In the genomic region with DNA sequence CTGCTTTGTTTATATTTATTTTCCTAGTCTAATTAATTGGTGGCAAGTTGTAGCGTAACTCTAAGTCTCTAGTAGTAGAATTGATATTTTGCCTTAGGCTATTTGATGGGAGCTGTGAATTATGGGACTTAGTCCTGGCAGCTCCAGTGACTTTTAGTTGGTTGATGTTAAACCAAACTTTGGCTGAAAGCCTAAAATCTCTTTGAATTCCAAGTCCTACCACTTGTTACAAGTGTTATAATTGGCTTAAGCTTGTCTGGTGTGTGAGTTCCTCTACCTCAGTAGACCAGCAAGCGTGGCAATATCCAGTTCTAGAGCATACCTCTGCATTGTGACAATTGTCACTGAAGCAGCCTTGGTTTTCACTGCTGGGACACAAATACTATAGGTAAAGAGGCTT, we compare ENCODE assay signal across 16 mouse cellular contexts. TPM values are rescaled to one million over a fixed set of nuclear protein-coding genes. Genes with fewer than 3 reads are reported as not detected.
"Had no signal": no experiment of that assay in that cellular context is flagged by ENCODE, and none has a peak within 500 bp of the region (broad histone marks: within the 10 kb centered on the region; RNA-seq: fewer than 3 reads in every experiment).

No protein-coding gene starts in this region.

- H3K27ac ChIP-seq: limb, embryonic 13.5 days; liver, embryonic 15.5 days; midbrain, embryonic 10.5 days; neural tube, embryonic 15.5 days had no signal

- H3K4me3 ChIP-seq: layer of hippocampus, adult 2 months; limb, embryonic 13.5 days; liver, embryonic 15.5 days; midbrain, embryonic 10.5 days; myocyte; neural tube, embryonic 15.5 days had no signal

- H3K36me3 ChIP-seq: liver, embryonic 15.5 days had no signal

- ATAC-seq: hindbrain, embryonic 16.5 days; inflammation-experienced regulatory T-cells, adult 6 months; intestine, postnatal 0 days had no signal

- H3K9ac ChIP-seq: limb, embryonic 13.5 days; liver, embryonic 15.5 days; neural tube, embryonic 15.5 days had no signal

- H3K9me3 ChIP-seq: limb, embryonic 13.5 days; liver, embryonic 15.5 days; midbrain, embryonic 10.5 days; neural tube, embryonic 15.5 days had no signal

- H3K27me3 ChIP-seq: limb, embryonic 13.5 days; liver, embryonic 15.5 days; neural tube, embryonic 15.5 days had no signal

- H3K4me2 ChIP-seq: limb, embryonic 13.5 days; liver, embryonic 11.5 days; liver, embryonic 15.5 days; neural tube, embryonic 15.5 days had no signal

- H3K4me1 ChIP-seq: limb, embryonic 13.5 days; liver, embryonic 15.5 days; midbrain, embryonic 10.5 days; neural tube, embryonic 15.5 days had no signal

- DNase-seq: left cerebral cortex, postnatal 4 days; midbrain, embryonic 14.5 days; right cerebral cortex, adult 18-20 months; right cerebral cortex, postnatal 25 days; thymus, postnatal 36 days had no signal

RNA-seq across cellular contexts. Expression of gene Vldlr, which starts 17.1 kb away (rescaled TPM):
- total RNA-seq: megakaryocyte, adult 5-6 weeks had no signal
